ENCODE assay signal across 8 mouse cellular contexts in genomic region chr1:135324571-135324970, GRCm38 (mm10). TPM values are rescaled to one million over a fixed set of nuclear protein-coding genes. Genes with fewer than 3 reads are reported as not detected.
DNase-seq lines count a peak whose midpoint lies in the region; ATAC-seq and TF ChIP-seq lines count a peak whose summit lies in the region.

Lmod1 (plus strand) TSS chr1:135324807.

- no peak for ATAC-seq in megakaryocyte-erythroid progenitor cell, adult 5-6 weeks (replicated peaks; ENCODE audit: low FRiP score, low TSS enrichment, poor library complexity, severe bottlenecking)

- no peak for TF ChIP-seq CTCF in kidney, adult 2 months (conservative IDR thresholded peaks at IDR 0.05; ENCODE audit: insufficient read depth, insufficient read length, low read depth, low read length)

- DNase-seq in urinary bladder, adult 2 months (ENCODE audit: low spot score): no peak
- no peak for DNase-seq in urinary bladder, postnatal 25 days (ENCODE audit: low spot score)
- DNase-seq in gastrocnemius, adult 8-10 months (ENCODE audit: low spot score in 2 of 2): peak; percentile 48 to 65
- DNase-seq in kidney, adult 2 months: peak; percentile 79
- peak; percentile 59 for DNase-seq in lung, postnatal 25 days (ENCODE audit: low spot score)
- DNase-seq in frontal cortex, postnatal 25 days (ENCODE audit: low spot score in 2 of 2): no peak
- DNase-seq in cerebellum, adult 11-12 months: no peak

- H3K27ac ChIP-seq in kidney, adult 2 months (ENCODE audit: insufficient read depth, low read depth, low read length): 0 out of 2 replicates have a peak within 1 kb of the TSS, but pooled peaks have one; percentile 5

- 15% methylated on average over 8 of the region's 8 CpGs for WGBS in kidney, adult 2 months

- no peaks in the 10 kb centered on the region; the same call in 1 of the 2 replicates for H3K4me1 ChIP-seq in kidney, adult 2 months (ENCODE audit: control insufficient read depth, insufficient read depth, low read length)

- no peak for TF ChIP-seq POLR2A in kidney, adult 2 months (IDR thresholded peaks at IDR 0.05; ENCODE audit: low read depth, low read length)

- no peaks in the 10 kb centered on the region for H3K36me3 ChIP-seq in kidney, adult 2 months (ENCODE audit: control insufficient read depth, insufficient read depth, low read length)

- H3K4me3 ChIP-seq in kidney, adult 2 months (ENCODE audit: insufficient read depth, low read depth, low read length): peak within 1 kb of the TSS; percentile 50

- no peaks in the 10 kb centered on the region for H3K27me3 ChIP-seq in kidney, adult 2 months (replicated peaks; ENCODE audit: control insufficient read depth, insufficient read depth, low read length)

RNA-seq across cellular contexts. Expression of gene Lmod1, which starts in this region (rescaled TPM):
- polyA plus RNA-seq in urinary bladder, adult 2 months (2012; rRNA removed): 146 and 250 TPM in 2 replicates
- 1 to 10 TPM; 2.9 to 4.8 (median 3.5) TPM for total RNA-seq in gastrocnemius, adult 8-10 months (2022)
- 2.6 and 3.8 TPM in 2 replicates for polyA plus RNA-seq in kidney, adult 2 months (2012; rRNA removed)
- total RNA-seq in megakaryocyte-erythroid progenitor cell, adult 5-6 weeks (2014; fragmentation: Nextera tagmentation): not detected in 2 replicates
- total RNA-seq in megakaryocyte-erythroid progenitor cell, adult 5-6 weeks (2017): not detected in 2 replicates

Comparison
In these comparisons a context has a peak if more than half of its experiments do, and no peak if none do; other contexts are left out.
1. RNA of gene Lmod1 (polyA plus RNA-seq): 146 to 250 TPM in urinary bladder, adult 2 months; 2.6 to 3.8 TPM in kidney, adult 2 months; every median in the first group is over 10 times any median in the second.
2. DNase-seq: peak in gastrocnemius, adult 8-10 months (2 of 2), kidney, adult 2 months (single experiment) and lung, postnatal 25 days (single experiment); none in urinary bladder, adult 2 months (single experiment), urinary bladder, postnatal 25 days (single experiment), frontal cortex, postnatal 25 days (0 of 2) and cerebellum, adult 11-12 months (single experiment).